Mouse (Mus musculus): ENCODE measurements around the gene Cdhr3. TPM values are rescaled to one million over a fixed set of nuclear protein-coding genes. Genes with fewer than 3 reads are reported as not detected.
"Not testable (repeated sequence)": the region's sequence is repeated elsewhere in the genome, so short reads cannot be mapped to it uniquely, and the experiment has no call there.

Gene Cdhr3
- total RNA-seq, 4 experiments from 2014 or later, result 1.8 to 2.7 (median 2.3) TPM

DNA sequence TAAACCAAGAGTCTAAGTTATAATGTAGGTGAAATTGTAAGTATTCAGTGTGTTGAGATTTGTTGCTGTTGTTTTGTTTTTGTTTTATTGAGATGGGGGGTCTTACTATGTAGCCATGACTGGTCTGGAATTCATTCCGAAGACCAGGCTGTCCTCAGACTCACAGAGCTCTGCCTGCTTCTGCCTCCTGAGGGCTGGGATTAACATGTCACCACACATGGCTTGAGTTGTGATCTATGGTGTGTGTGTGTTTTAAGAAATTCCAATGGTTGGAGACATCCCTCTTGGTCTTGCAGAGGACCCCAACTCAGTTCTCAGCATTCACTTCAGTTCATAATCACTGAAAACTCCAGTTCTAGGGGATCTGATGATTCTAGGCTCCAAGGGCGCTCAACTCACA lies 85.5 kb downstream of the Cdhr3 start:
- DNase-seq (ENCODE audit: low spot score in 2 of 2), result no peak

DNA sequence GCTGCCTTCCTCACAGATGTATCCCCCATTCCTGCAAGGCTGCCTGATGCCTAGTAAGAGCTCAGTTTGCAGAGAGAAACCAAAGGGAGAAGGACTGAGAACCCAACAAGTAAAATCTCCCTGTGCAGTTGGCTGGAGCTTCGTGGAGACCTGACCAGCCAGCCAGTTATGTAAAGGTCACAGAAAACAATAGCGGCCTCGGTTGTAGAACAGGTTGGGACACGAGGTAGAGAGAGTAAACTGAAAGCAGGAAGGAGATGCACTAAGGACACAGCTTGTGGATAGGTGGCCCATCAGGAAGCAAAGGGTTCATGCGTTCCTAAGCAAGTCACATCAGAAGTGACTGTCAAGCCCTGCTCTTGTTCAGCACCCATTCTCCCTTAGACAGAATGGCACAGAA lies 86.8 kb downstream of the Cdhr3 start:
- no peak for DNase-seq (ENCODE audit: low spot score in 2 of 2)

DNA sequence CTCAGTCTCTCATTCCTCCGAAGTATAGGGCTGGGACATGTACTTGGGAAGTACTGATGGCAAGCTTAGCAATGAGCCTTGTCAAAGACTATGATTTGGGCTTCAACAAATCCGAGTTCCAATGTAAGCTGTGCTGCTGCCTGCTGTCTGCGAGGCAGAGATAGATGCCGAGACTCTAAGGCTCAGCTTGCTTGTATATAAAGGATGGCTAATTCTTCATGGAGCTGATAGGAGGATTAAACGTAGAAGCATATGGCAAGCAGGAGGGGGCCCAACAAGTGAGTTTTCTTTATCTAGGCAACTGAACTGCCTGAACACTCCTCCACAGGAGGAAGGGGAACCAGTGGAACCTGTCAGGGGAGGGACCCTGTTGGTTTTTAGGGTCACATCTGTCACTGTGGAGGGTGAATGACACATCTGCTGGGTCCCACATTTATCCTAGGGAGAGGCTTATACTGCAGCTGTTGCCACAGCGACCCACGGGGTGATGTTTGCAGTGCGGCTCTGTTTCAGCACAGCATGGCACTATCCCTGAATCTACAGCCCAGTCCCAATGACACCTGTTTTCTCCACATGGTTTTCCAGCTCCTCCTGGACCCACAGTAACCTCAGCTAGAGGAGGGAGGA lies 89.2 kb downstream of the Cdhr3 start:
- no peak for DNase-seq (ENCODE audit: low spot score in 2 of 2)

DNA sequence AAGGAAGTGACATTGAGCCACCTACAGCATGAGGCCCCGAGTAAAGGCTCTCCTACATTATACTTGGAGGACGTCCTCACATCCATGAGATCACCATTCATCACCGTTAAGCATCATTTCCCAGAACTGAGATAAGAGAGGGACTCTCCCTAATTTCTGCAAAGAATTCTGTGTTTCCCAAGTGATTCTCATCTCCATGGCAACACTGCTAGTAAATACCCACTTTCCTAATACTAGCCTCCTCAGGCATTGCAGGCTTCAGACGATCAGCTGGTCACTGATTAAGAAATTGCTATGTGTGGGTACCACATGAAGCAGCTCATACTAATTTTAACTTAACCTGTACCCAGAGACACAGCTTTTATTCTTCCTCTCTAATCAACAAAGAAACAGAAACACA lies 92.3 kb downstream of the Cdhr3 start:
- no peak for DNase-seq (ENCODE audit: low spot score in 2 of 2)

DNA sequence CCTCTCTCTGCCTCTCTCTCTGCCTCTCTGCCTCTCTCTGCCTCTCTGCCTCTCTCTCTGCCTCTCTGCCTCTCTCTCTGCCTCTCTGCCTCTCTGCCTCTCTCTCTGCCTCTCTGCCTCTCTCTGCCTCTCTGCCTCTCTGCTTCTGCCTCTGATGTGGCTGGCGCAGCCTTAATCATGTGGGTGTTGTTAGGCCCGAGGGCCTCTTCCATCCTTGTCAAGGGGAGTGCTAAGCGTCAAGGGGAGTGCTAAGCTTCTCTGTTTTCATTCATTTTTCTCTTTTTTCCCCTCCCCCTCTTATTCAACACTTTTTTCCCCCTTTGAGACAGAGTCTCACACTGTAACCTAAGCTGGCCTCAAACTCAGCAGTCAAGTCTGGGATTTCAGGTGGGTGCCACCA lies 92.9 kb downstream of the Cdhr3 start:
- DNase-seq (ENCODE audit: low spot score in 2 of 2), result not testable (repeated sequence)

DNA sequence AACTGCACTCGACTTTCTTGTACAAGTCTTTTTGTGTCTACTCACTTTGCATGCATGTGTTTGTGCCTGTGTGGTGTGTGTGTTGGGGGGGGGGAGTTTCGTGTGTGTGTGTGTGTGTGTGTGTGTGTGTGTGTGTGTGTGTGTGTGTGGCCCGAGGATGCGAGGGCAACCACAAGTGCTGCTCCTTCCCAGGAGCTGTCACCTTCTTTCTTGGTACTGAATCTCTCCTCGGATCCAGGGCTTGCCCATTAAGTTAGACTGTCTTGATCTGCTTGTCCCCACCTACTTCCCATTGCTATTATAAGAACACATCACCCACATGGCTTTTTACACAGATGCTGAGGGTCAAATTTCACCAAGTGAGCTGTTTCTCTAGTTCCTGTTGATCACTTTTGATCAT lies 93.9 kb downstream of the Cdhr3 start:
- DNase-seq (ENCODE audit: low spot score in 2 of 2), result no peak

DNA sequence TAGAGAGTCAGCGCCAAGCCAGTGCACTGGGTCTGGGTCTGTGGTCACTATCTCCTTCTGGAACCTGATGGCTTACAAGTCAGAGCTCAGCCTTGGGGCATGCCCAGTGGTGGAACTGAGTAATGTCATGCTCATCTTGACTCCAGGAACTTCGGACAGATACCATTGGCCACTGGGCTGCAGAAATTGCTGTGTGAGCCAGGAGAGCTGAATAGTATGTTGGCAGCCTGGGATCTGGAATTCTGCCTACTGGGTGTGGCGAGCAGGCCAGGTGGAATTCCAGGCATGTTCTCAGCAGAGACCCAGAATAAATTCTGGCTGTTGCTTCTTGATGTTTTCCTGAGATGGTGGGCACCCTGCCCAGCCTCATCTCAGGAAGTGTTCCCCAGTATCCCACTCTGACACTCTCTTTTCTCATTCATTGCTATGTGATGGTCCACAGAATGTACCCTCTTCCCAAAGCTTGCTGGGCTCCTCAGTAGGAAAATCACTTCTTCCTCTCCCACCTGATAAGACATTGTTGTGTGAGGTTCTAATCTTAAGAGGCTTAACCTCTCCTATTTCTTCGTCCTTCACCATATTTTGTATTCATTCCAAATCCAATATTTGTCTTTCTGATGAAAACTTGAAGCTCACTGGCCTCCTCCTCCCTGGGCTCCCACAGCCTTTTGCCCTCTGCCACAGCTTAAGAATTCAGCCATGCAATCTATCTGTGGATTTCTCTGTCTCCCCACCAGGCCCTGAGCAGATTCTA lies 97.4 kb downstream of the Cdhr3 start:
- DNase-seq (ENCODE audit: low spot score in 2 of 2), result no peak

DNA sequence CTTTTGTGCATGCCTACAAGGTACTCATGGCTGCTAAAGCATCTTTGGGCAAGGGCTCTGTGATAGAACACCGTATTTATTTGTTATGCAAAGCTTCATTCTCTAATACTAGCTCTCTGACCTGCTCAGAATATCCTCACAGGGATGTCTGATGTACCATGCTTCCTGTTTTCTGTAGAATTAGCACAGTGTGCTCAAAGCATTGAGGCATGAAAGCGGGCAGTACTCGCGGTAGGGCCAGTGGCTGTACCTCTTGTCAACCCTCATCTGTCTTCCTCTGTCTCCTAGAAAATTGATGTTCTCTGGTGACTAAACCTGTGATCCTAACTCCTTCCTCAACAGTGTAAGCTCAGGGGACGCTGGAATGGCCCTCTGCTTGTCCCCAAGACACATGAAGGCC lies 98.6 kb downstream of the Cdhr3 start:
- DNase-seq (ENCODE audit: low spot score in 2 of 2), result no peak

DNA sequence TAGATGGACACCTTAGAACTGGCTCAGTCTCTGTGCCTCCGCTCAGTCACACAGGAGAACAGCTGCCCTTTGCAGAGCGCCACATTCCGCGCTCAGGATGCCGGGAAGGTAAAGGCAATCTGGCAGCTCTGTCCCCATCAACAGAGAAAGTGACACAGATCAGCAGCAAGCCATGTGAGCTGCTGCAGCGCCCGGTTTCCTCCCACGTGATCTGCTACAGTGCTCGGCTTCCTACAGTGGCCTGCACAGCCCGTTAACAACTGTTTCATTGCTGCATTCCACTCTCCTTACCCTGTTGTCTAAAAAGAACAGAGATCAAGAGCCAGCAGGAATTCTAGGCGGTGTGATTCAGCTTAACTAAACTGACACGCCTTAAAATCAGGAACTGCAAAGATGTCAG lies 102.9 kb downstream of the Cdhr3 start:
- DNase-seq (ENCODE audit: low spot score in 2 of 2), result peak in 1 of 2 experiments; percentile 41

DNA sequence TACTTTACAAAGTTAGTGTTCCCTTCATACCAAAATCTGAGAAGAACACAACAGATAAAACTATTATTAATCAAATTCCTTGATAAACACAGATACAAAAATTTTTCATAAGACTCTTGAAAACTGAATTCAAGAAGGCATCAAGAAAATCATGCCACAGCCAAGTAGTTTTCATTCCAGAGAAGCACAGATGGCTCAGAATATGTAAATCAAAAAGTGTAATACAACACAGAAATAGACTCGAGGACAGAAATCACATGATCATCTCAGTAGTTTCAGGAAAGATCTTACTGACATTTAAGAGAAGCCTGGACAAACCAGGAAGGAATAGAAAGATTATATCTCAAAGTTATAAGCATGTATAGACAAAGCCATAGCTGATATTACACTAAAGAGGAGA lies 106.4 kb downstream of the Cdhr3 start:
- no peak for DNase-seq (ENCODE audit: low spot score in 2 of 2)

Small RNAs within 50 kb of the gene (microRNA-seq; reads per million reads assigned to microRNA genes)
- 0 reads per million in 2 experiments for gene Gm22904

Other genes starting within 250 kb of the Cdhr3 start
- gene Sypl, start 139.0 kb downstream of the Cdhr3 start, total RNA-seq (2022), result 10 to 100 TPM; 44.9 to 53.8 (median 50.0) TPM
- gene Atxn7l1, start 54.8 kb upstream of the Cdhr3 start, total RNA-seq (2022), result 10 to 100 TPM; 56.9 to 65.7 (median 60.7) TPM

All from layer of hippocampus, adult 8-10 months (tissue).